Mouse (Mus musculus): ENCODE measurements around the gene Med25. TPM values are rescaled to one million over a fixed set of nuclear protein-coding genes. Genes with fewer than 3 reads are reported as not detected.

Med25 gene
- polyA plus RNA-seq, 1 experiment from 2014 or later = 135 TPM

GRCm38 (mm10) chr7:44856265-44856916 is 36.1 kb downstream of the Med25 start:
- Histone ChIP-seq H3K9ac (ENCODE audit: low read length) (peak overlapping the region; percentile 67; the same call in 1 of the 2 replicates), H3K4me3 (ENCODE audit: low read depth, low read length) (peak overlapping the region; percentile 50), H3K4me1 (replicated peaks; ENCODE audit: control insufficient read depth, insufficient read depth, low read length) (peaks cover 21% of the 10 kb centered on the region), H3K27me3 (ENCODE audit: control insufficient read depth, insufficient read depth, low read length) (no peaks in the 10 kb centered on the region), H3K9me3 (ENCODE audit: control insufficient read depth, low read length) (no peaks in the 10 kb centered on the region), H3K36me3 (ENCODE audit: control insufficient read depth, insufficient read depth, low read length) (no peaks in the 10 kb centered on the region), H3K27ac (ENCODE audit: low read depth, low read length) (peak overlapping the region; percentile 65; the same call in 1 of the 2 replicates), H3K4me2 (ENCODE audit: low read depth, low read length, severe bottlenecking) (peak overlapping the region; percentile 93)
- 65% methylated on average over 9 of the region's 9 CpGs for WGBS
- ATAC-seq (replicated peaks; ENCODE audit: low FRiP score) (no peak), DNase-seq (ENCODE audit: low spot score) (no peak)

DNA sequence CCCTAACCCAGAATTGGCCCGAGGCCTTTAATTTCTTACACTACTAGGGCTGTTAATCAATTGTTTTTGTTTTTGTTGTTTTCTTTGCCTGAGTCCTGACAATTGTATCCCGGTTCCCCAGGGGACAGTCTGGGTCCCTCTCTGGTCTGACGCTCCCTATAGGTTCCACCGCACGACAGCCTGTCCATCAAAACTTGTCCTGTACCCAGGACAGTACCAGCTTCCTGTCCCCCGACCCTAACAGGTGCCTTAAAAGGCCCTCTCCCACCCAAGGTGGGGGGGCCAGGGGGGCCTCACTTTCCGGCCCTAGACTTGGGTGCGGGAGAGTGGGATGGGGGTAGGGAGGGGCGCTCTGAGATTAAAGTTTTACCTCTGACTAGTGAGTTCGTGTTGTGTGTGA is 37.5 kb downstream of the Med25 start:
- Histone ChIP-seq H3K27me3 (ENCODE audit: control insufficient read depth, insufficient read depth, low read length) (no peaks in the 10 kb centered on the region), H3K36me3 (ENCODE audit: control insufficient read depth, insufficient read depth, low read length) (no peaks in the 10 kb centered on the region), H3K4me3 (ENCODE audit: low read depth, low read length) (peak overlapping the region; percentile 44), H3K9me3 (ENCODE audit: control insufficient read depth, low read length) (no peaks in the 10 kb centered on the region), H3K9ac (ENCODE audit: low read length) (peak overlapping the region; percentile 70), H3K27ac (ENCODE audit: low read depth, low read length) (peak overlapping the region; percentile 86), H3K4me1 (replicated peaks; ENCODE audit: control insufficient read depth, insufficient read depth, low read length) (peaks cover 28% of the 10 kb centered on the region), H3K4me2 (ENCODE audit: low read depth, low read length, severe bottlenecking) (peak overlapping the region; percentile 94)
- DNase-seq (ENCODE audit: low spot score) (no peak), ATAC-seq (replicated peaks; ENCODE audit: low FRiP score) (no peak)
- 39% methylated on average over 10 of the region's 10 CpGs for WGBS

DNA sequence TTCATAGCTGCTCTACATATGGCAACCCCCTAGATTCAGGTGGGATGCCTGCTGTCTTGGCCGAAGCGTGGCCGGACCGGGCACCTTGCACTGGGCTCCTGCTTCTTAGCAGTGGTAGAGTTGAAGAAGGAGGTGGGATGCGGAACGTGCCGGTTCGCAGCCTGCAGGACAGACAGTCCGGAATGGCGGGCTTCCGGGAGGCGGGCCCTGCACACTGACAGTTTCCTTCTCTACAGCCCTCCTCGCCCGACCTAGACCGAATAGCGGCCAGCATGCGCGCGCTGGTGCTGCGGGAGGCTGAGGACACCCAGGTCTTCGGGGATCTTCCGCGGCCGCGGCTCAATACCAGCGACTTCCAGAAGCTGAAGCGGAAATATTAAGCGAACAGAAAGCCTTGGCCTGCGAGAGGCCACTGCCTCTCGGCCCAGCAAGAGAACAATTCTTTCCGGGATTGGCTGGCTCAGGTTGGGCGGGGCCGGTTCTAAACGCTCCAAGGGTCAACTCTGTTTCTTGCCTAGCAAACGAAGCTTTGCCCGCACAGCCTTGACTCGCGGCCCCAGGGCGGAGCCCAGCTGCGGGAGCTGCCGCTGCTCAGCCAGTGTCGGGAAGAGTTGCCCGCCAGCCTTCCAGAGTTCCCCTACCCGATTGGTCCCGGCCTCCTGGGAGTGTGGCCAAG is 38.0 kb downstream of the Med25 start:
- ATAC-seq (replicated peaks; ENCODE audit: low FRiP score) (peak; percentile 14; the same call in 1 of the 2 replicates), DNase-seq (ENCODE audit: low spot score) (peak; percentile 86)
- Histone ChIP-seq H3K4me1 (replicated peaks; ENCODE audit: control insufficient read depth, insufficient read depth, low read length) (peaks cover 28% of the 10 kb centered on the region), H3K9ac (ENCODE audit: low read length) (peak overlapping the region; percentile 70), H3K27me3 (ENCODE audit: control insufficient read depth, insufficient read depth, low read length) (no peaks in the 10 kb centered on the region), H3K27ac (ENCODE audit: low read depth, low read length) (peak overlapping the region; percentile 86), H3K9me3 (ENCODE audit: control insufficient read depth, low read length) (no peaks in the 10 kb centered on the region), H3K36me3 (ENCODE audit: control insufficient read depth, insufficient read depth, low read length) (no peaks in the 10 kb centered on the region), H3K4me3 (ENCODE audit: low read depth, low read length) (peak overlapping the region; percentile 44), H3K4me2 (ENCODE audit: low read depth, low read length, severe bottlenecking) (peak overlapping the region; percentile 94)
- WGBS = 3% methylated on average over 45 of the region's 45 CpGs

GRCm38 (mm10) chr7:44853596-44854355 is 38.7 kb downstream of the Med25 start:
- Histone ChIP-seq H3K27ac (ENCODE audit: low read depth, low read length) (peak overlapping the region; percentile 86), H3K4me3 (ENCODE audit: low read depth, low read length) (peak overlapping the region; percentile 44), H3K4me1 (replicated peaks; ENCODE audit: control insufficient read depth, insufficient read depth, low read length) (peaks cover 28% of the 10 kb centered on the region), H3K36me3 (ENCODE audit: control insufficient read depth, insufficient read depth, low read length) (no peaks in the 10 kb centered on the region), H3K27me3 (ENCODE audit: control insufficient read depth, insufficient read depth, low read length) (no peaks in the 10 kb centered on the region), H3K4me2 (ENCODE audit: low read depth, low read length, severe bottlenecking) (peak overlapping the region; percentile 94), H3K9me3 (ENCODE audit: control insufficient read depth, low read length) (no peaks in the 10 kb centered on the region), H3K9ac (ENCODE audit: low read length) (peak overlapping the region; percentile 70)
- ATAC-seq (replicated peaks; ENCODE audit: low FRiP score) = peak; percentile 3; the same call in 1 of the 2 replicates
- 36% methylated on average over 26 of the region's 26 CpGs for WGBS
- no peak for DNase-seq (ENCODE audit: low spot score)

DNA sequence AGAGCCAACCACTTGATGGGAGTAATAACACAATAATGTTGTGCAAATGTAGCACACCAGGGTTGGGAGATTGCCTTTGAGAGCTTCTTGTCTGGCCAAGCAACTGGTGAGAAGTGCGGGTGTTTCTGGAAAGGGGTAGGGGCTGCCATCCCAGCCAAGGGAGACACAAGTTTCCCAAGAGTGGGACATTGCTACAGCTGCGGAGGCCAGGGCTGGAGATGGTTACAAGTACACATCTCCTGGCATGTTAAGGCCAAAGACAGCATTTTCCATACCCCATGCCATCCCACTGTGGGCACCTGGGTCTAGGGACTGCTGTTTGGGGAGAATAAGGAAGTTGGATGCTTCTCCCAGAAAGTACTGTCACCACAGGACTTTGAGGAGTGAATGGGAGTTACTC is 39.4 kb downstream of the Med25 start:
- no peaks in the 10 kb centered on the region for H3K27me3 ChIP-seq (ENCODE audit: control insufficient read depth, insufficient read depth, low read length)
- DNase-seq (ENCODE audit: low spot score) = no peak
- WGBS = 98% methylated on average over 2 of the region's 2 CpGs
- H3K27ac ChIP-seq (ENCODE audit: low read depth, low read length) = no peak overlapping the region
- H3K36me3 ChIP-seq (ENCODE audit: control insufficient read depth, insufficient read depth, low read length) = no peaks in the 10 kb centered on the region
- no peak overlapping the region for H3K4me2 ChIP-seq (ENCODE audit: low read depth, low read length, severe bottlenecking)
- no peak for ATAC-seq (replicated peaks; ENCODE audit: low FRiP score)
- peaks cover 25% of the 10 kb centered on the region for H3K4me1 ChIP-seq (replicated peaks; ENCODE audit: control insufficient read depth, insufficient read depth, low read length)
- no peak overlapping the region for H3K9ac ChIP-seq (ENCODE audit: low read length)
- no peak overlapping the region for H3K4me3 ChIP-seq (ENCODE audit: low read depth, low read length)
- H3K9me3 ChIP-seq (ENCODE audit: control insufficient read depth, low read length) = no peaks in the 10 kb centered on the region

DNA sequence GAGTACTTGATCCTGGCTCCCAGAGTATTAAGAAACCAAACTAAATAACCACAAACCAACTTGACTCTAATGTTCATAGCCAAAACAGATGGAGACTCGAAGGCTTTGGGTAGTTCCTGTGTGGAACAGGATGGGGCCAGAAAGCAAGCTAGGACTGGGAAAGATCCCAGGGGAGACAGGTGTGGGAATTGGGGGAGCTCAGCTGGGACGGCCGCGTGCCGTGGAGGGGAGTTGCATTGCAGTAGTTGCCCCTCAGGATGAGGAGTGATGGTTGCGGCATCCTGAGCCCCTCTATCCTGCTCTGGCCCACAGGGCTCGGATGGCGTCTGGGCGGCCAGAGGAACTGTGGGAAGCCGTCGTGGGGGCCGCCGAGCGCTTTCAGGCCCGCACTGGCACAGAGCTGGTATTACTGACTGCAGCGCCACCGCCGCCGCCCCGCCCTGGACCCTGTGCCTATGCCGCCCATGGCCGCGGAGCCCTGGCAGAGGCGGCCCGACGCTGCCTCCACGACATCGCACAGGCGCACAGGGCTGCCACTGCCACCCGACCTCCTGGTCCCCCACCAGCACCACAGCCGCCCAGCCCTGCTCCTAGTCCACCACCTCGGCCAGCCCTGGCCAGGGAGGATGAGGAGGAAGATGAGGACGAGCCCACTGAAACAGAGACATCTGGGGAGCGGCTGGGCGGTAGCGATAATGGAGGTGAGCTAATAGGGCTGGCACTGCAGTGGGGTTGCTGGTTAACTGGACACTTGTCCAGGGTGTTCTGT is 40.1 kb downstream of the Med25 start:
- H3K4me1 ChIP-seq (replicated peaks; ENCODE audit: control insufficient read depth, insufficient read depth, low read length) = peaks cover 25% of the 10 kb centered on the region
- H3K27me3 ChIP-seq (ENCODE audit: control insufficient read depth, insufficient read depth, low read length) = no peaks in the 10 kb centered on the region
- no peaks in the 10 kb centered on the region for H3K9me3 ChIP-seq (ENCODE audit: control insufficient read depth, low read length)
- H3K4me2 ChIP-seq (ENCODE audit: low read depth, low read length, severe bottlenecking) = no peak overlapping the region
- no peak overlapping the region for H3K4me3 ChIP-seq (ENCODE audit: low read depth, low read length)
- no peaks in the 10 kb centered on the region for H3K36me3 ChIP-seq (ENCODE audit: control insufficient read depth, insufficient read depth, low read length)
- H3K27ac ChIP-seq (ENCODE audit: low read depth, low read length) = no peak overlapping the region
- 90% methylated on average over 36 of the region's 36 CpGs for WGBS
- ATAC-seq (replicated peaks; ENCODE audit: low FRiP score) (no peak), DNase-seq (ENCODE audit: low spot score) (no peak)
- H3K9ac ChIP-seq (ENCODE audit: low read length) = no peak overlapping the region

DNA sequence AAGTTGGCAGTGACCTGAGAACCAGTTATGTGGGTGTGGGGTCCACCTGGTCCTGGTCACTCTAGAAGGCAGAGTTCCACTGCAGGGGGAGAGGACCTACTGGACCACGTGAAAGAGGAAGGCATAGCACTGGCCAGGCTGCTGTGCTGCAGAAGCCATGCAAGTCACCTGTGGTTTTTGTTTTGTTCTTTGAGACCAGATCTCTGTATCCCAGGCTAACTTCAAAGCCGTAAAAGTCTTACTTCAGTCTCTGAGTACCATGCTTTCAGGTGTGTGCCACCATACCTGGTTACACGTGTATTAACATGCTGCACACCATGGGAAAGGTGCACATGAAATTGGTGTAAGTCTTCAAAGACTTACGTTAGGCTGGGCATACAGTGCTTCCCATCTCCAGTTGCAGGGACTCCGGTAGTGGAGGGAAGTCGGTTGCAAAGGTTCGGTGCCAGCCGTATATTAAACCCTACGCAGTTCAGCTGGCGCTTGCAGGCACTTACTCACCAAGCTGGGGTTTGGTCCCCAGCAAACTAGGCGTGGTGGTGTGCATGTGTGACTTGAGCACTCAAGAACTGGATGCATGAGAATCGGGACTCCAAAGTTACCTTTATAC is 40.8 kb downstream of the Med25 start:
- Histone ChIP-seq H3K27ac (ENCODE audit: low read depth, low read length) (no peak overlapping the region), H3K9ac (ENCODE audit: low read length) (no peak overlapping the region), H3K36me3 (ENCODE audit: control insufficient read depth, insufficient read depth, low read length) (no peaks in the 10 kb centered on the region), H3K4me2 (ENCODE audit: low read depth, low read length, severe bottlenecking) (no peak overlapping the region), H3K27me3 (ENCODE audit: control insufficient read depth, insufficient read depth, low read length) (no peaks in the 10 kb centered on the region), H3K9me3 (ENCODE audit: control insufficient read depth, low read length) (no peaks in the 10 kb centered on the region), H3K4me3 (ENCODE audit: low read depth, low read length) (no peak overlapping the region), H3K4me1 (replicated peaks; ENCODE audit: control insufficient read depth, insufficient read depth, low read length) (peaks cover 25% of the 10 kb centered on the region)
- 90% methylated on average over 12 of the region's 12 CpGs for WGBS
- no peak for ATAC-seq (replicated peaks; ENCODE audit: low FRiP score)
- no peak for DNase-seq (ENCODE audit: low spot score)
